Mouse (Mus musculus): Measurements from ENCODE around the gene Il22ra2. TPM values are rescaled to one million over a fixed set of nuclear protein-coding genes. Genes with fewer than 3 reads are reported as not detected.

Il22ra2 gene
- not detected for polyA plus RNA-seq (2012; fragmentation: generic; extraction: Trizol)
- long read RNA-seq, experiment 1, result 0 reads
- long read RNA-seq, experiment 2, result 0 reads

DNA sequence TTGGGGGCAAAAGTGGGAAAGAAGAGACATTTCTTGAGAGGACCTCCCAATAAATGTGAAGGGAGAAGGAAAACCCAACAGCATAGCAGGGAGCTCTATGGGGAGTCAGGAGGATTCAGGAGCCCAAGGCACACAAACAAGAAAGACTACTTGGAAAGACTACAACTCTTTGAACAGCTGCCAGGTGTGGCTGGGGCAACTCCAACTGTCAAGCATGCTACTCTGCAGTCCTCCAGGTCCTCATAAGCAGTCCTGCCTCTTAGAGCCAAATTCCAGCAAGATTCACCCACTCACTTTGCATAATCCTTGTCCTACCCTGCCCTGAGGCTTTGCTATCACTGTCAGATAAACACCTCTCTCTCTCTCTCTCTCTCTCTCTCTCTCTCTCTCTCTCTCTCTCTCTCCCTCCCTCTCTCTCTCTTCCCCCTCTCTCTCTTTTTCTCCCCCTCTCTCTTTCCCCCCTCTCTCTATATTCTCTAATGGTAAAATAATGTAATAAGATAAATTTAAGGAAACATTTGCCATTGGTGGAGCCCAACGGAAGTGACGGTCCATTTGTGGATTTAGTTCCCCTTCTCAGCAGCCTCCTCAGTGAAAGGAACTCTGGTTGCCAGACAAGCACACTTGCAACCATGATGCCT is at the start of gene Il22ra2:
Il22ra2 (plus strand) TSS at position 591 of the 641 bp plus-strand sequence.
- H3K4me3 ChIP-seq (ENCODE audit: insufficient read depth, poor library complexity, severe bottlenecking), result no peak within 1 kb of the TSS
- H3ac ChIP-seq (ENCODE audit: control insufficient read depth, insufficient read length, low read depth), result no peak within 1 kb of the TSS
- no peaks in the 10 kb centered on the region for H3K79me3 ChIP-seq (ENCODE audit: low read depth)
- H3K36me3 ChIP-seq (ENCODE audit: control insufficient read depth, insufficient read depth), result no peaks in the 10 kb centered on the region
- no peak for TF ChIP-seq FOSL1 (IDR thresholded peaks at IDR 0.05; ENCODE audit: insufficient read depth, low read length, poor library complexity, severe bottlenecking)
- TF ChIP-seq CEBPB (IDR thresholded peaks at IDR 0.05; ENCODE audit: low read depth), result no peak
- TF ChIP-seq MYOG (IDR thresholded peaks at IDR 0.05; ENCODE audit: control insufficient read depth, extremely low read depth, insufficient read length), result no peak
- no peak for TF ChIP-seq MYOD1 (IDR thresholded peaks at IDR 0.05; ENCODE audit: control insufficient read depth, insufficient read length, low read depth)
- TF ChIP-seq MAX (IDR thresholded peaks at IDR 0.05), result no peak
- no peak for TF ChIP-seq CTCF (IDR thresholded peaks at IDR 0.05; ENCODE audit: control insufficient read depth, insufficient read depth, insufficient read length)
- no peak for TF ChIP-seq USF1 (IDR thresholded peaks at IDR 0.05; ENCODE audit: low read depth)
- H3K79me2 ChIP-seq (ENCODE audit: control insufficient read depth, insufficient read depth), result no peaks in the 10 kb centered on the region
- peaks cover 4% of the 10 kb centered on the region for H3K27me3 ChIP-seq (ENCODE audit: control insufficient read depth, insufficient read depth, insufficient read length)

DNA sequence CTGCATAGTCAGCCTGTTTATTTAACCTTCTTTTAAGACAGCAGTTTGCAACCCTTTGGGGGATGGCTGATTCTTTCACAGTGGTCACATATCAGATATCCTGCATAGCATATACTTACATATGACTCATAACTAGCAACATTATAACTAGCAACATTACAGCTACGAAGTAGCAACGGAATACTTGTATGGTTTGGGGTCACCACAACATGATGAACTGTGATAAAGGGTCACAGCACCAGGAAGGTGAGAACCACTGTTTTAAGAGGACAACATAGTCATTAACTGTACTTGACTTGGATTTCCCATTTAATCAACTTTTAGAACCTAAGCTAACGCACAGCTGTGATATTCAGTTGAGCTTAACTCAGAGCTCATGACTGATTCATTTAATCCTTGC is 44.2 kb upstream of the Il22ra2 start:
- no peak for TF ChIP-seq USF1 (IDR thresholded peaks at IDR 0.05; ENCODE audit: low read depth)
- TF ChIP-seq MAX (IDR thresholded peaks at IDR 0.05), result no peak
- no peak for TF ChIP-seq MYOG (IDR thresholded peaks at IDR 0.05; ENCODE audit: control insufficient read depth, extremely low read depth, insufficient read length)
- no peak for TF ChIP-seq CEBPB (IDR thresholded peaks at IDR 0.05; ENCODE audit: low read depth)
- TF ChIP-seq CTCF (IDR thresholded peaks at IDR 0.05; ENCODE audit: control insufficient read depth, insufficient read depth, insufficient read length), result no peak
- no peak for TF ChIP-seq FOSL1 (IDR thresholded peaks at IDR 0.05; ENCODE audit: insufficient read depth, low read length, poor library complexity, severe bottlenecking)
- no peak for TF ChIP-seq MYOD1 (IDR thresholded peaks at IDR 0.05; ENCODE audit: control insufficient read depth, insufficient read length, low read depth)
- Histone ChIP-seq H3K27me3 (ENCODE audit: control insufficient read depth, insufficient read depth, insufficient read length) (no peaks in the 10 kb centered on the region), H3K36me3 (ENCODE audit: control insufficient read depth, insufficient read depth) (no peaks in the 10 kb centered on the region)

DNA sequence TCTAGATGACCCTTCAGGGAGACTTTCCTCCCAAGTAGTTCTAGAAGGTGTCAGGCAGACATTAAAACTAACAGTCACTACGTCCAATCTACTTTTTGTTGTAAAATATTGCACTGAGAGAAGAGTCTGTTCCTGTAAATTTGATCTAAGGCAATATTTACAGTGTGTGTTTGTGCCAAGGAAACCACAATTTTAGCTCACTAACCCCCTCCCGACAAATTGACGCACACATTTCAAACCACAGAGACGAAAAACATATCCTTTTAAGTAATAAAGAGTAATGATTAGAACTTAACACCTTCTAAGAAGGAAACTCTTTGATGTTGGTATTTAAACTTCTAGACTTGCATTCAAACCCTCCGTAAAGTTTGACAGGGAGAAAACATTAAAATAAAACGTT is 43.8 kb upstream of the Il22ra2 start:
- no peaks in the 10 kb centered on the region for H3K27me3 ChIP-seq (ENCODE audit: control insufficient read depth, insufficient read depth, insufficient read length)
- no peak for TF ChIP-seq MYOG (IDR thresholded peaks at IDR 0.05; ENCODE audit: control insufficient read depth, extremely low read depth, insufficient read length)
- no peak for TF ChIP-seq CTCF (IDR thresholded peaks at IDR 0.05; ENCODE audit: control insufficient read depth, insufficient read depth, insufficient read length)
- TF ChIP-seq MYOD1 (IDR thresholded peaks at IDR 0.05; ENCODE audit: control insufficient read depth, insufficient read length, low read depth), result no peak
- no peak for TF ChIP-seq USF1 (IDR thresholded peaks at IDR 0.05; ENCODE audit: low read depth)
- no peaks in the 10 kb centered on the region for H3K79me3 ChIP-seq (ENCODE audit: low read depth)
- no peak overlapping the region for H3K4me3 ChIP-seq (ENCODE audit: insufficient read depth, poor library complexity, severe bottlenecking)
- H3K79me2 ChIP-seq (ENCODE audit: control insufficient read depth, insufficient read depth), result no peaks in the 10 kb centered on the region
- no peak overlapping the region for H3ac ChIP-seq (ENCODE audit: control insufficient read depth, insufficient read length, low read depth)
- no peaks in the 10 kb centered on the region for H3K36me3 ChIP-seq (ENCODE audit: control insufficient read depth, insufficient read depth)

More for the DNA sequence above, 44.2 kb upstream of the Il22ra2 start:
- no peak overlapping the region for H3K4me3 ChIP-seq (ENCODE audit: insufficient read depth, poor library complexity, severe bottlenecking)
- no peaks in the 10 kb centered on the region for H3K79me3 ChIP-seq (ENCODE audit: low read depth)
- no peaks in the 10 kb centered on the region for H3K79me2 ChIP-seq (ENCODE audit: control insufficient read depth, insufficient read depth)
- no peak overlapping the region for H3ac ChIP-seq (ENCODE audit: control insufficient read depth, insufficient read length, low read depth)

DNA sequence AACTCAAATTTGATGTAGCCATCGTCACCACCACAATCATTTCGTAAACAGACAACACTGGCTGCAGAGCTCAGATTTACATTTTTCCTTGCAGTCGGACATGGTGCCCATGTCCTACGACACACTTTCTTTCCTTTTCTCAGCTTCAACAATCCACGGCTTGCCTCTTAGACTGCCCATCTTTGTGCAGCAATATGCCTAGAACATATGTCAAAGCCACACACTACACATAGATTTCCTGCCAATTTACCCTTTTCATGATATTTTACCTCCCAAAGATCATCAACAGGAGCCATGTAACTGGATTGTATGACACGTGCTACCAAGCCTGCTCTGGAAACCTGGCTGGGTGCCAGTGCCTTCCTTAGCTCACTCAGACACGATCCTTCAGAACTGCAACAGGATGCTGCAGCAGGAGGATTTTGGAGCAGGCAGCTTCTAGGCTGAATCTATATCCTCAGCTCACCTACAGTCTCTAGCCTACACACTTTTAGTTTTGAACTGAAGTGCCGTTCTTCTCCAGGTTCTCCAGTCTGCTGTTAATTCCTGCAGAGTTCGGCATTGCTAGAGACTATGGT is 43.3 kb upstream of the Il22ra2 start:
- Histone ChIP-seq H3K79me2 (ENCODE audit: control insufficient read depth, insufficient read depth) (no peaks in the 10 kb centered on the region), H3K4me3 (ENCODE audit: insufficient read depth, poor library complexity, severe bottlenecking) (no peak overlapping the region), H3K27me3 (ENCODE audit: control insufficient read depth, insufficient read depth, insufficient read length) (no peaks in the 10 kb centered on the region), H3ac (ENCODE audit: control insufficient read depth, insufficient read length, low read depth) (no peak overlapping the region), H3K36me3 (ENCODE audit: control insufficient read depth, insufficient read depth) (no peaks in the 10 kb centered on the region), H3K79me3 (ENCODE audit: low read depth) (no peaks in the 10 kb centered on the region)
- TF ChIP-seq CTCF (IDR thresholded peaks at IDR 0.05; ENCODE audit: control insufficient read depth, insufficient read depth, insufficient read length), result no peak
- no peak for TF ChIP-seq FOSL1 (IDR thresholded peaks at IDR 0.05; ENCODE audit: insufficient read depth, low read length, poor library complexity, severe bottlenecking)
- TF ChIP-seq MAX (IDR thresholded peaks at IDR 0.05), result no peak
- TF ChIP-seq USF1 (IDR thresholded peaks at IDR 0.05; ENCODE audit: low read depth), result no peak
- TF ChIP-seq MYOG (IDR thresholded peaks at IDR 0.05; ENCODE audit: control insufficient read depth, extremely low read depth, insufficient read length), result no peak
- no peak for TF ChIP-seq CEBPB (IDR thresholded peaks at IDR 0.05; ENCODE audit: low read depth)
- TF ChIP-seq MYOD1 (IDR thresholded peaks at IDR 0.05; ENCODE audit: control insufficient read depth, insufficient read length, low read depth), result no peak

DNA sequence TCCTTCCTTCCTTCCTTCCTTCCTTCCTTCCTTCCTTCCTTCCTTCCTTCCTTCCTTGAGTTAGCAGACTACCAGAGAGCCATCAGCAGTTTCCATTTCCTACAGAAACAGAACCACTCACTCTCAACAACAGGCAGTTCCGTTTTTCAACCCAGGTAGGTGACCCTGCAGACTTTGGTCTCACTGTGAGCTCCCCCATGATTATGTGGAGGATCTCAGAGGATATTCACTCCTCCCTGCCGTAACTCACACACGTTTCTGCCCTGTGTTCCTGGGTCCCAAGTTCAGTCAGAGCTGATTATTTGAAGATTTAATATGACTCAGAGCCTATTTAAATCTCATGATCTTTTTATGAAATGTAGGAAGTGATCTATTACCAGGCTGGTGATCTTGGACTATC is 41.1 kb upstream of the Il22ra2 start:
- Histone ChIP-seq H3K36me3 (ENCODE audit: control insufficient read depth, insufficient read depth) (no peaks in the 10 kb centered on the region), H3ac (ENCODE audit: control insufficient read depth, insufficient read length, low read depth) (no peak overlapping the region), H3K4me3 (ENCODE audit: insufficient read depth, poor library complexity, severe bottlenecking) (no peak overlapping the region), H3K79me3 (ENCODE audit: low read depth) (no peaks in the 10 kb centered on the region), H3K79me2 (ENCODE audit: control insufficient read depth, insufficient read depth) (no peaks in the 10 kb centered on the region), H3K27me3 (ENCODE audit: control insufficient read depth, insufficient read depth, insufficient read length) (no peaks in the 10 kb centered on the region)
- TF ChIP-seq CTCF (IDR thresholded peaks at IDR 0.05; ENCODE audit: control insufficient read depth, insufficient read depth, insufficient read length) (no peak), FOSL1 (IDR thresholded peaks at IDR 0.05; ENCODE audit: insufficient read depth, low read length, poor library complexity, severe bottlenecking) (no peak), CEBPB (IDR thresholded peaks at IDR 0.05; ENCODE audit: low read depth) (no peak), USF1 (IDR thresholded peaks at IDR 0.05; ENCODE audit: low read depth) (no peak), MAX (IDR thresholded peaks at IDR 0.05) (no peak), MYOD1 (IDR thresholded peaks at IDR 0.05; ENCODE audit: control insufficient read depth, insufficient read length, low read depth) (no peak), MYOG (IDR thresholded peaks at IDR 0.05; ENCODE audit: control insufficient read depth, extremely low read depth, insufficient read length) (no peak)

Data from C2C12 (cell line).